Mouse (Mus musculus): ENCODE data around the gene Vmn1r126.
"Not testable (repeated sequence)": the region's sequence is repeated elsewhere in the genome, so short reads cannot be mapped to it uniquely, and the experiment has no call there.

DNA sequence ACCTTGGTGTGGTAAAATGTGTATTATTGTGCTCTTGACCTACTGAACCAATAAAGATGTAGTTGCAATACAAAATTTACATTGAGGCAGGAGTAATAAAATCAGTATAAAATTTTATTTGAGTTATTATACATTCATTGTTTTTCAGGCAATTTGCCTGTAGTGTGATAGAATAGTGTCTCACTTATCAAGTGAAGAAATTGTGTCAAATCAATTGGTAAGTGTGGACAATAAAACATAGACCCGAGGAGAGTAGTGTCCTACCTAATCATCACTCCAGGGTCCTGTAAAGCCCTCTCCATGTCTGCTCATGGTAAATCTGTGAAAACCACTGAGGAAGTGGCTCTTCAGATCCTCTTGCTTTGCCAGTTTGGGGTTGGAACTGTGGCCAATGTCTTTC, 47.8 kb upstream of the Vmn1r126 start, which contains the start of gene Vmn1r128:
- not testable (repeated sequence) for TF ChIP-seq CTCF (IDR thresholded peaks at IDR 0.05; ENCODE audit: extremely low read depth, insufficient read length, insufficient replicate concordance, low read depth, low read length); POLR2A (IDR thresholded peaks at IDR 0.05; ENCODE audit: low read depth, low read length)

Data from small intestine, adult 2 months (tissue).